Mouse (Mus musculus): ENCODE data around the gene AU015836. TPM values are rescaled to one million over a fixed set of nuclear protein-coding genes. Genes with fewer than 3 reads are reported as not detected.

AU015836 gene
- polyA plus RNA-seq, 1 experiment = not detected

DNA sequence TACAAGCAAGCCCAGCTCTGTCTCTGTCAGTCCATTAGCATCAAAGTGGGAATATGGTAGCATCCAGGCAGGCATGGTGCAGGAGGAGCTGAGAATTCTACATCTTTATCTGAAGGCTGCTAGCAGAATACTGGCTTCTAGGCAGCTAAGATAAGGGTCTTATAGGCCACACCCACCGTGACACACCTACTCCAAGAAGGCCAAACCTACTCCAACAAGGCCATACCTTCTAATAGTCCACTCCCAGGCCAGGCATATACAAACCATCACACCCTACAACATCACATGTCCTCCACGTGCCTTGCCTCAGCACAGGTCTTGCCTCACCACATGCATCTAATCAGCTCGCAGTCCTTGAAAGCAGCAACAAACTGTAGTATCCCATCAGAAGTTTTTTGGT lies 41.0 kb downstream of the AU015836 start:
- TF ChIP-seq CTCF (IDR thresholded peaks at IDR 0.05; ENCODE audit: low read depth, low read length) (no peak), POLR2A (IDR thresholded peaks at IDR 0.05; ENCODE audit: borderline replicate concordance, low read depth, low read length) (no peak)
- no peaks in the 10 kb centered on the region for H3K4me1 ChIP-seq (ENCODE audit: control insufficient read depth, insufficient read depth, low read length)

DNA sequence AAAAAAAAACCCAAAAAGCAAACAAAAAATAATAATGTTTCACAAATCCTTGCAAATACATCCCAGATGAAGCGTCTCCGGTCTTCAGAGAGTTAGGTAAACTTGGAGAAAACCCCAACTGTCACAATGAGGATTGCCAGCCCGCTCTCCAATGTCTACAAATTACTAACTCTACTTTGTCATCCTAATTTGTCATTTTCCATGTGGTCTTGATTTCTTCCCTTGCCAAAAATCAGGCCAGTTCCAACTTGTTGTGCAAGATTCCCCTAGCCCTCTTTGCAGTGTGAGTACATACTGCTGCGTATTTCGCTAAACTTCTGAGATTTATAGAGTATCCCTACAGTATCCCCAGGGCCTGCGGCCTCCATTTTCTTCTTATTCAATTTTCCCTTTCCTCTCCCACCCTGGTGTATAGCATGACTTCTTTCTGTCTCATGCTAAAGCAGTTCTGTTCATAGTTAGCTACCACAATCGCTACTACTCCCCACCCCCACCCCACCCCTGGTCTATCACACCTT lies 43.3 kb downstream of the AU015836 start:
- no peak for TF ChIP-seq CTCF (IDR thresholded peaks at IDR 0.05; ENCODE audit: low read depth, low read length)
- Histone ChIP-seq H3K4me3 (ENCODE audit: insufficient read depth, low read length) (no peak overlapping the region), H3K4me1 (ENCODE audit: control insufficient read depth, insufficient read depth, low read length) (no peaks in the 10 kb centered on the region), H3K27ac (ENCODE audit: insufficient read depth, low read depth, low read length) (no peak overlapping the region)

More for the DNA sequence above, 41.0 kb downstream of the AU015836 start:
- H3K27ac ChIP-seq (ENCODE audit: insufficient read depth, low read depth, low read length) = no peak overlapping the region
- no peak overlapping the region for H3K4me3 ChIP-seq (ENCODE audit: insufficient read depth, low read length)

GRCm38 (mm10) chrX:94012479-94013167 lies 44.2 kb downstream of the AU015836 start:
- no peak overlapping the region for H3K4me3 ChIP-seq (ENCODE audit: insufficient read depth, low read length)
- TF ChIP-seq POLR2A (IDR thresholded peaks at IDR 0.05; ENCODE audit: borderline replicate concordance, low read depth, low read length) (no peak), CTCF (IDR thresholded peaks at IDR 0.05; ENCODE audit: low read depth, low read length) (no peak)
- H3K27ac ChIP-seq (ENCODE audit: insufficient read depth, low read depth, low read length) = no peak overlapping the region
- no peaks in the 10 kb centered on the region for H3K4me1 ChIP-seq (ENCODE audit: control insufficient read depth, insufficient read depth, low read length)

DNA sequence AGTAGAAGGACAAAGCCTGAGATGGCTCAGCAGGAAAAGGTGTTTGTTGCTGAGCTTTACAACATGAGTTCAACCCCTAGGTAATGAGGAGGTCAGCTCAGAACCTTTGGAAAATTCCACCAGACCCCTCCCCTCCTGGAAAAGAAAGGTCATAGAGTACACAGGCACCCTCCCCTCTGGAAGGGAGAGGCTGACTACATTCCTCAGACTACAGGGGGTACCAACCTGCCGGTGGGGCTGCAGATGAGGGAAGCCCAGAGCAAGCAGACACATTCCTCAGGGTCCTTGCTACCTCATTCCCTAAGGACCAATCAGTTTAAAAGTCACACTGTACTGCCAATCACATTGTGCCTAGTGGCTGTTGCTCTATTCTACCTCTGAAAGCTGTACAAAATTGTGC lies 48.4 kb downstream of the AU015836 start:
- Histone ChIP-seq H3K4me1 (ENCODE audit: control insufficient read depth, insufficient read depth, low read length) (0 out of 2 replicates have a peak, but pooled peaks cover 3% of the 10 kb centered on the region), H3K4me3 (ENCODE audit: insufficient read depth, low read length) (no peak overlapping the region), H3K27ac (ENCODE audit: insufficient read depth, low read depth, low read length) (no peak overlapping the region)
- no peak for TF ChIP-seq CTCF (IDR thresholded peaks at IDR 0.05; ENCODE audit: low read depth, low read length)

- TF ChIP-seq POLR2A (IDR thresholded peaks at IDR 0.05; ENCODE audit: borderline replicate concordance, low read depth, low read length) = no peak
- TF ChIP-seq CTCF (IDR thresholded peaks at IDR 0.05; ENCODE audit: low read depth, low read length) = no peak
- Histone ChIP-seq H3K4me1 (ENCODE audit: control insufficient read depth, insufficient read depth, low read length) (0 out of 2 replicates have a peak, but pooled peaks cover 3% of the 10 kb centered on the region), H3K4me3 (ENCODE audit: insufficient read depth, low read length) (no peak overlapping the region), H3K27ac (ENCODE audit: insufficient read depth, low read depth, low read length) (no peak overlapping the region)
These were observed 53.9 kb downstream of the AU015836 start for GRCm38 (mm10) chrX:94022264-94022874.

Other genes starting within 250 kb of the AU015836 start
- 21.8 and 25.6 TPM in 2 replicates for gene Pdk3, start 136.5 kb upstream of the AU015836 start, polyA plus RNA-seq (2012; ENCODE audit: insufficient read depth, insufficient read length, missing spikeins)
- gene Zfx, start 155.0 kb downstream of the AU015836 start, polyA plus RNA-seq (2012; ENCODE audit: insufficient read depth, insufficient read length, missing spikeins) = 22.7 and 23.3 TPM in 2 replicates
- gene Eif2s3x, start 244.2 kb downstream of the AU015836 start, polyA plus RNA-seq (2012; ENCODE audit: insufficient read depth, insufficient read length, missing spikeins) = 105 and 108 TPM in 2 replicates

Data from bone marrow macrophage, adult 2 months (primary cell).